Mouse (Mus musculus) E14TG2a.4 (cell line): Measurements from ENCODE around the gene Rnase11.

ENCODE experiments used
- CTCF ChIP-seq: conservative IDR thresholded peaks from 2 replicates; pipeline ENCODE4 v1.5.1; 2014; ENCODE audit warnings: low read length
- POU5F1 ChIP-seq: IDR thresholded peaks from 2 replicates; pipeline ENCODE4 v1.6.1; 2014; ENCODE audit warnings: low read length, borderline replicate concordance

- TF ChIP-seq CTCF (no peak), POU5F1 (no peak)
These were observed 2.0 kb upstream of the Rnase11 start for GRCm38 (mm10) chr14:51051941-51052340.
